Mouse (Mus musculus): Measurements from ENCODE around the gene 6030408B16Rik. TPM values are rescaled to one million over a fixed set of nuclear protein-coding genes. Genes with fewer than 3 reads are reported as not detected.

Gene 6030408B16Rik
- polyA plus RNA-seq, 1 experiment from 2014 or later = 0.48 TPM

DNA sequence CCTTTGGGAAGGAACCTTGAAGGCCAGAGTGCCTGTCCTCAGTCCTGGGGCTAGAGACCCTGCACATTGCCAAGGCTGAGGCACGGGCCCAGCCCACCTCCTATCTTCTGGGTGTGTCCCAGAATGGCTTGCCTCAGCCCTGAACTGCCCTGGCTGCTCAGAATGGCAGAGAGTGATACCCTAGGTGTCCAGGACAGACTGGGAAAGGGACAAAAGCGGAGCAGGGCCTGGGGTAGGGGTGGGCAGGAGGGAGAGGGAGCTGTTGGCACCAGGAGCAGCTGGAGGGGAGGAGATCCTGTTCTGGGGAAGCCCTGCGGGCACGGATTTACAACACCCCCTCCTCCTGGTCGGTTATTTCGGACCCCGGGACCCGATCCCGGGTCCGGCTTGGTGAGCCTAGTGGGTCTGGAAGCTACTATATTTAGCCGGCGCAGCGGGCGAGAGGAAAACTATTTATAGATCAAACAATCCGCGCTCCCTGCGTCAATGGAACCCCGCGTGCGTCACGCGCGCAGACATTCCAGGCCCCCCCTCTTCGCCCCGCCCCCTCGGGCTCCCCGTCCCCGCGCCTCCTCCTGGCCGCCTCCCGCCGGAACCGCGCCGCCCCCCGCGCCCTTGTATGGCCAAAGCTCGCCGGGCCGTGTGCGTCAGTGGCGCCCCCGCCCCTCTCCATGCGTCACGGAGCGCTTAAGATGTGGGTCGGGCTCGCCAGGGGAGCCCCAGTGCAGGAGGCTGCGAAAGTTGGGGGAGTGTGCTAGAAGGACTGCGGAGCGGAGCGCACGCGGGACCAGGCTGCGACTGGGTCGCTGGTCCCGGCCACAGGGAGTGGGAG lies 26.7 kb upstream of the 6030408B16Rik start:
- H3K36me3 ChIP-seq (ENCODE audit: control insufficient read depth, insufficient read depth) = 0 out of 2 replicates have a peak, but pooled peaks cover 4% of the 10 kb centered on the region
- WGBS = 3% methylated on average over 55 of the region's 57 CpGs
- H3K4me1 ChIP-seq (replicated peaks; ENCODE audit: control insufficient read depth, insufficient read depth, low read length) = no peaks in the 10 kb centered on the region
- H3K27me3 ChIP-seq (replicated peaks; ENCODE audit: control insufficient read depth, insufficient read depth, low read length) = 0 out of 2 replicates have a peak, but pooled peaks cover 9% of the 10 kb centered on the region
- peak overlapping the region; percentile 35 for H3K9ac ChIP-seq (ENCODE audit: low read depth, low read length)
- H3K9me3 ChIP-seq (ENCODE audit: control insufficient read depth) = no peaks in the 10 kb centered on the region
- peak overlapping the region; percentile 89 for H3K4me2 ChIP-seq (replicated peaks; ENCODE audit: low read depth)
- peak; percentile 79 for ATAC-seq
- peak overlapping the region; percentile 57 for H3K4me3 ChIP-seq (ENCODE audit: low read depth, low read length)
- peak; percentile 49 for TF ChIP-seq CTCF (IDR thresholded peaks at IDR 0.05; ENCODE audit: low read depth)
- H3K27ac ChIP-seq (ENCODE audit: low read depth, low read length) = peak overlapping the region; percentile 10; the same call in 1 of the 2 replicates

DNA sequence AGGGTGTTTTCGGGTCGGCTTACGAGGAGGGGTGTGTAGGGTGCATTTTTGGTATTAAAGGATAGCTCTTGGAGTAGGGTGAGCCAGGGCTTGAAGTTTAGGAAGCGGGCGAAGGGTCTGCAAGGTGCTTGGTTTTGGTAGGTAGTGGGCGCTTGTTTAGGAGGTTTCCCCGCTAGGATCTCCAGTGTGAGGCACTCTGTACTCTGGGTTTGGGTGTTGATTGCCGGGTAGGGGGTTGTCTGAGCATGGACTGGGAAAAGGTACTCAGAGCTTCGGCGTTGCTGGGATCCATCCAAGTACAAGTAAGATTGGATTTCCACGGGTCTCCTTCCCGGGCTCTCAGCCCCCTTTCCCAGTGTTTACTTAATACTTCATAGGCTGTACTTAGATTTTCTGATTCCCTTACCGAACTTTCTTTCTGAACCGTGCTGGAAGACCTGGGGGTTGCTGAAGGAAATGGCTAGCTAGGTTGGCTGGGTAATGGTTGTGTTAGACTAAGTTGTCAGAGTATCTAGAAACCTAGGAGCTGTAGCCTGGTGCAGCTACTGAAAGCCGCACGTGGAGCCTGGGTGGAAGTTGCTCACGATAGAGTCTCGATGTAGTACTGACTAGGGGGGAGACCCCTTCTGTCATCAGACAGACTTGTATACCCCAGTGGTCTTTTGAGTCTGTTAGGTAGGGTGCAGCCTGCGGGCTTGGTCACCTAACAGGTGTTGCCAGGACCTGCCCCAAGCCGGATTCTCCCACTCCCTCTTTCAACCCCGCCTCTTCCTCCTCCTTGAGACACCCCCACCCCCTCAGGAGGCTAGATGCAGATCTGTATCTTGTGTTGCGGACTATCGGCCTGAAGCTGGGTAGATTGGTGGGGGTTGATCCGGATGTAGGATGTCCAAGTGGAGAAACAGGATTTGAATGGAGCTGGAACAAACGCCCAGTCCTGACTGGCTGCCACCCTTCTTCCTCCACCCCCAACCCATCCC lies 25.7 kb upstream of the 6030408B16Rik start:
- no peak overlapping the region for H3K27ac ChIP-seq (ENCODE audit: low read depth, low read length)
- H3K9ac ChIP-seq (ENCODE audit: low read depth, low read length) = peak overlapping the region; percentile 35
- H3K9me3 ChIP-seq (ENCODE audit: control insufficient read depth) = no peaks in the 10 kb centered on the region
- WGBS = 3% methylated on average over 25 of the region's 25 CpGs
- no peak for TF ChIP-seq CTCF (IDR thresholded peaks at IDR 0.05; ENCODE audit: low read depth)
- peak overlapping the region; percentile 57 for H3K4me3 ChIP-seq (ENCODE audit: low read depth, low read length)
- peaks cover 4% of the 10 kb centered on the region; the same call in 1 of the 2 replicates for H3K36me3 ChIP-seq (ENCODE audit: control insufficient read depth, insufficient read depth)
- H3K27me3 ChIP-seq (replicated peaks; ENCODE audit: control insufficient read depth, insufficient read depth, low read length) = 0 out of 2 replicates have a peak, but pooled peaks cover 9% of the 10 kb centered on the region
- no peaks in the 10 kb centered on the region for H3K4me1 ChIP-seq (replicated peaks; ENCODE audit: control insufficient read depth, insufficient read depth, low read length)
- no peak for ATAC-seq
- H3K4me2 ChIP-seq (replicated peaks; ENCODE audit: low read depth) = peak overlapping the region; percentile 89

- TF ChIP-seq CTCF (IDR thresholded peaks at IDR 0.05; ENCODE audit: low read depth) = no peak
- Histone ChIP-seq H3K4me1 (replicated peaks; ENCODE audit: control insufficient read depth, insufficient read depth, low read length) (no peaks in the 10 kb centered on the region), H3K27ac (ENCODE audit: low read depth, low read length) (no peak overlapping the region), H3K9ac (ENCODE audit: low read depth, low read length) (no peak overlapping the region), H3K4me3 (ENCODE audit: low read depth, low read length) (no peak overlapping the region), H3K27me3 (replicated peaks; ENCODE audit: control insufficient read depth, insufficient read depth, low read length) (0 out of 2 replicates have a peak, but pooled peaks cover 9% of the 10 kb centered on the region), H3K9me3 (ENCODE audit: control insufficient read depth) (no peaks in the 10 kb centered on the region), H3K36me3 (ENCODE audit: control insufficient read depth, insufficient read depth) (peaks cover 10% of the 10 kb centered on the region; the same call in 1 of the 2 replicates), H3K4me2 (replicated peaks; ENCODE audit: low read depth) (no peak overlapping the region)
- WGBS = 91% methylated on average over 29 of the region's 29 CpGs
- no peak for ATAC-seq
These were observed 22.8 kb upstream of the 6030408B16Rik start for GRCm38 (mm10) chr15:101270101-101270820.

GRCm38 (mm10) chr15:101271107-101271506 lies 21.9 kb upstream of the 6030408B16Rik start:
- WGBS = 77% methylated on average over 3 of the region's 3 CpGs
- TF ChIP-seq CTCF (IDR thresholded peaks at IDR 0.05; ENCODE audit: low read depth) = no peak
- peaks cover 10% of the 10 kb centered on the region; the same call in 1 of the 2 replicates for H3K36me3 ChIP-seq (ENCODE audit: control insufficient read depth, insufficient read depth)
- H3K4me3 ChIP-seq (ENCODE audit: low read depth, low read length) = no peak overlapping the region
- H3K9me3 ChIP-seq (ENCODE audit: control insufficient read depth) = no peaks in the 10 kb centered on the region
- no peak overlapping the region for H3K4me2 ChIP-seq (replicated peaks; ENCODE audit: low read depth)
- no peak overlapping the region for H3K27ac ChIP-seq (ENCODE audit: low read depth, low read length)
- ATAC-seq = no peak
- no peaks in the 10 kb centered on the region for H3K4me1 ChIP-seq (replicated peaks; ENCODE audit: control insufficient read depth, insufficient read depth, low read length)
- no peak overlapping the region for H3K9ac ChIP-seq (ENCODE audit: low read depth, low read length)
- 0 out of 2 replicates have a peak, but pooled peaks cover 9% of the 10 kb centered on the region for H3K27me3 ChIP-seq (replicated peaks; ENCODE audit: control insufficient read depth, insufficient read depth, low read length)

DNA sequence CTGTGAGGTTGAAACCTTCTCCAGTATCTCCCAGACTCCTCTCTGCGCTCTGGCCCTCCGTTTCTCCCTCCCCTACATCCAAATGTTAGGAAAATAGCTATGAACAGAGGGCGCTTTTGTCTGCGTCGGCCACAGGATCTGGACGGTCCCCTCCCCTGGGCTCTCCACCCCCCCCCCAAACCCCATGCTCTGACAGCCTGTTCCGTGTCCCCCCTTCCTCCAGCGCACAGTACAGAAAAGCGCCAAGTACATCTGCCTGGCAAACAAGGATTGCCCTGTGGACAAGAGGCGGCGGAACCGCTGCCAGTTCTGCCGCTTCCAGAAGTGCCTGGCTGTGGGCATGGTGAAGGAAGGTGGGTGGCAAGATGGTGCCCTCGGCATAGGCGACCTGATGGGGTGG lies 21.5 kb upstream of the 6030408B16Rik start:
- H3K9me3 ChIP-seq (ENCODE audit: control insufficient read depth) = no peaks in the 10 kb centered on the region
- WGBS = 90% methylated on average over 15 of the region's 15 CpGs
- no peak for TF ChIP-seq CTCF (IDR thresholded peaks at IDR 0.05; ENCODE audit: low read depth)
- H3K9ac ChIP-seq (ENCODE audit: low read depth, low read length) = no peak overlapping the region
- no peaks in the 10 kb centered on the region for H3K4me1 ChIP-seq (replicated peaks; ENCODE audit: control insufficient read depth, insufficient read depth, low read length)
- no peak overlapping the region for H3K4me3 ChIP-seq (ENCODE audit: low read depth, low read length)
- H3K27me3 ChIP-seq (replicated peaks; ENCODE audit: control insufficient read depth, insufficient read depth, low read length) = 0 out of 2 replicates have a peak, but pooled peaks cover 8% of the 10 kb centered on the region
- ATAC-seq = no peak
- H3K27ac ChIP-seq (ENCODE audit: low read depth, low read length) = no peak overlapping the region
- H3K36me3 ChIP-seq (ENCODE audit: control insufficient read depth, insufficient read depth) = peaks cover 10% of the 10 kb centered on the region; the same call in 1 of the 2 replicates
- no peak overlapping the region for H3K4me2 ChIP-seq (replicated peaks; ENCODE audit: low read depth)

Data from intestine, postnatal 0 days (tissue).